Mouse (Mus musculus) CH12.LX (cell line): ENCODE data around the gene Aunip. TPM values are rescaled to one million over a fixed set of nuclear protein-coding genes. Genes with fewer than 3 reads are reported as not detected.

Experiments used
- DNase-seq: peaks from one replicate; pipeline ENCODE4 v3.0.0-alpha.2; 2013; ENCODE audit errors: extremely low read depth
- H3K27ac ChIP-seq: 2 replicates; pipeline ENCODE4 v1.5.1; 2012; ENCODE audit warnings: low read depth, mild to moderate bottlenecking, control low read depth, moderate library complexity; ENCODE audit not compliant: insufficient read depth
- H3K27me3 ChIP-seq: replicated peaks from 2 replicates; pipeline ENCODE3; 2012; ENCODE audit warnings: inconsistent platforms
- H3K36me3 ChIP-seq, 2 experiments: replicated peaks in 1 of 2; 2 replicates each; pipeline versions ENCODE3 to v1.6.1; 2012; ENCODE audit warnings: inconsistent platforms in 1 of 2, low read length in 1 of 2, mild to moderate bottlenecking in 1 of 2, mixed read lengths in 1 of 2, moderate library complexity in 1 of 2; ENCODE audit not compliant: control insufficient read depth in 1 of 2, insufficient read depth in 1 of 2
- H3K4me1 ChIP-seq, 2 experiments: 2 replicates each; pipeline ENCODE4 v1.6.1; 2012; ENCODE audit warnings: inconsistent platforms in 1 of 2, moderate library complexity in 1 of 2; ENCODE audit not compliant: insufficient read depth in 2 of 2, control insufficient read depth in 1 of 2
- H3K4me2 ChIP-seq: 2 replicates; pipeline ENCODE4 v1.6.1; 2012; ENCODE audit warnings: low read depth, mild to moderate bottlenecking, control low read depth; ENCODE audit not compliant: poor library complexity, insufficient read depth, severe bottlenecking
- H3K4me3 ChIP-seq, 3 experiments: fragments of 150-350 bp in 1 of 3; sonication (generic) in 1 of 3; replicated peaks in 1 of 3; 2 replicates each; pipeline versions ENCODE3 to v1.5.1; 2011 to 2012; ENCODE audit warnings: low read depth in 2 of 3, low read length in 2 of 3, mild to moderate bottlenecking in 2 of 3, moderate library complexity in 2 of 3, control low read depth in 1 of 3, improper control_type of control experiment in 1 of 3, inconsistent platforms in 1 of 3, mixed read lengths in 1 of 3; ENCODE audit not compliant: poor library complexity in 1 of 3
- H3K79me2 ChIP-seq: replicated peaks from 2 replicates; pipeline ENCODE4 v1.6.1; 2012; ENCODE audit warnings: mild to moderate bottlenecking, moderate library complexity; ENCODE audit not compliant: control insufficient read depth, poor library complexity, insufficient read depth, severe bottlenecking; ENCODE audit errors: extremely low read depth
- H3K9ac ChIP-seq: 2 replicates; pipeline ENCODE4 v1.6.1; 2012; ENCODE audit warnings: low read depth, mild to moderate bottlenecking, control low read depth, moderate library complexity; ENCODE audit not compliant: insufficient read depth
- H3K9me3 ChIP-seq: replicated peaks from 2 replicates; pipeline ENCODE3; 2012; ENCODE audit warnings: low read length, inconsistent platforms, mixed read lengths
- BHLHE40 ChIP-seq: IDR thresholded peaks from 2 replicates; pipeline ENCODE4 v1.6.1; 2011; ENCODE audit warnings: mild to moderate bottlenecking, low read depth, low read length, improper control_type of control experiment
- CHD1 ChIP-seq: IDR thresholded peaks from 2 replicates; pipeline ENCODE4 v1.6.1; 2012; ENCODE audit warnings: low read depth, low read length, improper control_type of control experiment, inconsistent platforms
- CHD2 ChIP-seq: IDR thresholded peaks from 2 replicates; pipeline ENCODE4 v1.6.1; 2011; ENCODE audit warnings: low read length, improper control_type of control experiment
- CTCF ChIP-seq, 2 experiments: IDR thresholded peaks in 1 of 2; conservative IDR thresholded peaks in 1 of 2; 2 replicates each; pipeline ENCODE4 v1.5.1; 2011 to 2012; ENCODE audit warnings: low read depth in 2 of 2, low read length in 2 of 2, improper control_type of control experiment in 1 of 2, inconsistent platforms in 1 of 2, mild to moderate bottlenecking in 1 of 2, moderate library complexity in 1 of 2
- E2F4 ChIP-seq: IDR thresholded peaks from 2 replicates; pipeline ENCODE4 v1.6.1; 2011; ENCODE audit warnings: low read depth, low read length, improper control_type of control experiment; ENCODE audit not compliant: insufficient replicate concordance
- EP300 ChIP-seq: IDR thresholded peaks from 2 replicates; pipeline ENCODE4 v1.6.1; 2011; ENCODE audit warnings: low read length, improper control_type of control experiment
- IRF4 ChIP-seq: IDR thresholded peaks from 2 replicates; pipeline ENCODE4 v1.6.1; 2014; ENCODE audit warnings: low read depth, mild to moderate bottlenecking, inconsistent platforms, low read length, improper control_type of control experiment
- JUN ChIP-seq: IDR thresholded peaks from 2 replicates; pipeline ENCODE4 v1.6.1; 2011; ENCODE audit warnings: low read depth, mild to moderate bottlenecking, low read length, improper control_type of control experiment, moderate library complexity; ENCODE audit not compliant: insufficient read depth
- KAT2A ChIP-seq: IDR thresholded peaks from 2 replicates; pipeline ENCODE4 v1.6.1; 2012; ENCODE audit warnings: low read length, improper control_type of control experiment, inconsistent platforms; ENCODE audit not compliant: insufficient replicate concordance
- MAFK ChIP-seq: IDR thresholded peaks from 2 replicates; pipeline ENCODE4 v1.6.1; 2011; ENCODE audit warnings: low read length, improper control_type of control experiment; ENCODE audit not compliant: insufficient replicate concordance
- MEF2A ChIP-seq: IDR thresholded peaks from 2 replicates; pipeline ENCODE4 v1.6.1; 2014; ENCODE audit warnings: low read depth, mild to moderate bottlenecking, inconsistent platforms, low read length, improper control_type of control experiment, borderline replicate concordance
- MXI1 ChIP-seq: IDR thresholded peaks from 2 replicates; pipeline ENCODE4 v1.6.1; 2011; ENCODE audit warnings: mild to moderate bottlenecking, low read depth, low read length, improper control_type of control experiment
- NELFE ChIP-seq: IDR thresholded peaks from 2 replicates; pipeline ENCODE4 v1.6.1; 2011; ENCODE audit warnings: low read depth, low read length, improper control_type of control experiment
- SIN3A ChIP-seq: IDR thresholded peaks from 2 replicates; pipeline ENCODE4 v1.6.1; 2012; ENCODE audit warnings: low read length, improper control_type of control experiment, inconsistent platforms
- SMC3 ChIP-seq: IDR thresholded peaks from 2 replicates; pipeline ENCODE4 v1.6.1; 2011; ENCODE audit warnings: low read depth, low read length, improper control_type of control experiment
- TBP ChIP-seq: conservative IDR thresholded peaks from 2 replicates; pipeline ENCODE4 v1.6.1; 2011; ENCODE audit warnings: low read depth, low read length, improper control_type of control experiment
- ZMIZ1 ChIP-seq: IDR thresholded peaks from 2 replicates; pipeline ENCODE4 v1.6.1; 2012; ENCODE audit warnings: low read depth, mild to moderate bottlenecking, inconsistent platforms, low read length, improper control_type of control experiment
- dilution Hi-C: fragments of 300-500 bp; cut with MboI; formaldehyde crosslinking; loops from 2 replicates; pipeline ENCODE4 v1.14.3; 2020; ENCODE audit warnings: low sequenced_read_pairs; ENCODE audit not compliant: extremely low pct_unique_long_range_greater_than_20kb, extremely low pct_ligation_motif_present
- in situ Hi-C: fragments of 300-500 bp; cut with MboI; formaldehyde crosslinking; loops from 3 replicates; pipeline ENCODE4 v1.14.3; 2019; ENCODE audit warnings: low sequenced_read_pairs, low pct_ligation_motif_present, low pct_unique_long_range_greater_than_20kb, mixed read lengths
- polyA plus RNA-seq: library from polyadenylated mRNA; unstranded; fragments of >175 nt; gene quantifications from 2 replicates; pipeline ENCODE4 v1.2.1, GENCODE M21; 2012; ENCODE audit warnings: low read depth; ENCODE audit not compliant: insufficient read length
- total RNA-seq, 2 experiments: library from RNA; depleted of rRNA; stranded (reverse); fragments of 300-350 nt in 1 of 2; fragments of >200 nt in 1 of 2; gene quantifications; 2 replicates each; pipeline ENCODE4 v1.2.3; 2012 to 2014

The Aunip gene
- total and polyA plus RNA-seq, 3 experiments = 11.5 to 14.9 (median 11.7) TPM

GRCm38 (mm10) chr4:134514309-134514930 is 3.6 kb downstream of the Aunip start:
- no peak for TF ChIP-seq ZMIZ1
- TF ChIP-seq IRF4 = no peak
- no peak for TF ChIP-seq SIN3A
- TF ChIP-seq NELFE = no peak
- no peak for TF ChIP-seq MXI1
- TF ChIP-seq TBP = no peak
- TF ChIP-seq KAT2A = no peak
- no peak for TF ChIP-seq CHD1
- no peak for TF ChIP-seq EP300
- no peak for TF ChIP-seq SMC3
- no peak for TF ChIP-seq BHLHE40
- TF ChIP-seq E2F4 = no peak
- TF ChIP-seq CTCF (conservative IDR thresholded peaks at IDR 0.05 in 1 of 2, IDR thresholded peaks at IDR 0.05 in 1 of 2; ENCODE audit: low read depth in 2 of 2, low read length in 2 of 2) = no peak
- TF ChIP-seq CHD2 = no peak
- no peak for TF ChIP-seq MEF2A
- TF ChIP-seq, all 38 proteins: peak for 0
- no peak for DNase-seq
- peaks cover 37% of the 10 kb centered on the region for H3K79me2 ChIP-seq
- H3K4me3 ChIP-seq = no peak overlapping the region
- H3K4me1 ChIP-seq = peaks cover 4 to 22% of the 10 kb centered on the region in 2 experiments; a peak in 3 of 4 replicates
- no peaks in the 10 kb centered on the region for H3K27me3 ChIP-seq
- H3K9ac ChIP-seq = no peak overlapping the region
- in situ Hi-C loops = no loop called here
- dilution Hi-C loops = no loop called here
- no peak overlapping the region for H3K27ac ChIP-seq
- no peak overlapping the region for H3K4me2 ChIP-seq
- peaks cover 0 to 32% of the 10 kb centered on the region in 2 experiments for H3K36me3 ChIP-seq
- H3K9me3 ChIP-seq = no peaks in the 10 kb centered on the region

- no peak for DNase-seq
- Histone ChIP-seq H3K4me3 (no peak overlapping the region), H3K79me2 (peaks cover 37% of the 10 kb centered on the region), H3K27ac (no peak overlapping the region), H3K4me1 (peaks cover 4 to 22% of the 10 kb centered on the region in 2 experiments; a peak in 3 of 4 replicates), H3K36me3 (peaks cover 0 to 40% of the 10 kb centered on the region in 2 experiments), H3K4me2 (no peak overlapping the region), H3K9me3 (no peaks in the 10 kb centered on the region), H3K27me3 (no peaks in the 10 kb centered on the region), H3K9ac (no peak overlapping the region)
- in situ Hi-C loops = no loop called here
- dilution Hi-C loops = no loop called here
- TF ChIP-seq MAFK (peak; percentile 17; the same call in 1 of the 2 replicates), JUN (no peak), CHD1 (no peak)
Measured at GRCm38 (mm10) chr4:134515614-134516013, 4.8 kb downstream of the Aunip start.
